Mouse (Mus musculus) liver, postnatal 0 days (tissue): ENCODE measurements around the gene Gm20388. TPM values are rescaled to one million over a fixed set of nuclear protein-coding genes. Genes with fewer than 3 reads are reported as not detected.
A peak's percentile ranks its signal among the peaks of the same experiment; 100 is the strongest.

Source experiments
- ATAC-seq: fragments of 200-750 bp; cut with Nextera tagmentation; 2 replicates; pipeline ENCODE4 v1.8.0; 2017; ENCODE audit warnings: mild to moderate bottlenecking, moderate library complexity
- DNase-seq: peaks from one replicate; pipeline ENCODE4 v3.0.0-alpha.2; 2016
- H3K27ac ChIP-seq: fragments of 300-500 bp; sonication (generic); 2 replicates; pipeline ENCODE4 v1.5.1; 2014; ENCODE audit warnings: antibody characterized with exemption, moderate library complexity, mild to moderate bottlenecking, low read depth
- H3K27me3 ChIP-seq: fragments of 300-500 bp; sonication (generic); 2 replicates; pipeline ENCODE4 v1.6.1; 2014; ENCODE audit warnings: low read length, control low read depth, mixed read lengths; ENCODE audit not compliant: insufficient read depth
- H3K36me3 ChIP-seq: fragments of 300-500 bp; sonication (generic); replicated peaks from 2 replicates; pipeline ENCODE4 v1.6.1; 2014; ENCODE audit warnings: mild to moderate bottlenecking, control low read depth, low read length, moderate library complexity, mixed read lengths; ENCODE audit not compliant: insufficient read depth
- H3K4me1 ChIP-seq: fragments of 300-500 bp; sonication (generic); 2 replicates; pipeline ENCODE4 v1.6.1; 2014; ENCODE audit warnings: antibody characterized with exemption, mild to moderate bottlenecking, control low read depth; ENCODE audit not compliant: insufficient read depth
- H3K4me2 ChIP-seq: fragments of 300-500 bp; sonication (generic); 2 replicates; pipeline ENCODE4 v1.6.1; 2014; ENCODE audit warnings: low read depth, mild to moderate bottlenecking, low read length, moderate library complexity, mixed read lengths
- H3K4me3 ChIP-seq: fragments of 300-500 bp; sonication (generic); 2 replicates; pipeline ENCODE4 v1.5.1; 2014; ENCODE audit warnings: low read depth, low read length
- H3K9ac ChIP-seq: fragments of 300-500 bp; sonication (generic); replicated peaks from 2 replicates; pipeline ENCODE4 v1.6.1; 2014; ENCODE audit warnings: mild to moderate bottlenecking, moderate library complexity
- H3K9me3 ChIP-seq: fragments of 300-500 bp; sonication (generic); 2 replicates; pipeline ENCODE4 v1.6.1; 2016; ENCODE audit warnings: mild to moderate bottlenecking, control low read depth, low read length, mixed read lengths
- CTCF ChIP-seq: sonication (generic); IDR thresholded peaks from 2 replicates; pipeline ENCODE4 v1.5.1; 2016; ENCODE audit warnings: antibody characterized with exemption, low read depth
- EP300 ChIP-seq: IDR thresholded peaks from 2 replicates; pipeline ENCODE4 v1.6.1; 2016; ENCODE audit warnings: antibody characterized with exemption, low read depth, mild to moderate bottlenecking
- WGBS: fragments of 180-500 bp; shearing (Covaris S2); extraction: QIAGEN DNeasy Blood & Tissue Kit; methylation state at CpG from one replicate; pipeline ENCODE4 v1.1.7; 2014; ENCODE audit not compliant: insufficient replicate concordance; 5-methylcytosine and 5-hydroxymethylcytosine counted together
- polyA plus RNA-seq: library from polyadenylated mRNA; unstranded; fragments of >200 nt; fragmentation: Nextera tagmentation; extraction: Ambion mirVana; gene quantifications from 2 replicates; pipeline ENCODE4 v1.2.1, GENCODE M21; 2015

The Gm20388 gene
- polyA plus RNA-seq, 1 experiment from 2014 or later: not detected

DNA sequence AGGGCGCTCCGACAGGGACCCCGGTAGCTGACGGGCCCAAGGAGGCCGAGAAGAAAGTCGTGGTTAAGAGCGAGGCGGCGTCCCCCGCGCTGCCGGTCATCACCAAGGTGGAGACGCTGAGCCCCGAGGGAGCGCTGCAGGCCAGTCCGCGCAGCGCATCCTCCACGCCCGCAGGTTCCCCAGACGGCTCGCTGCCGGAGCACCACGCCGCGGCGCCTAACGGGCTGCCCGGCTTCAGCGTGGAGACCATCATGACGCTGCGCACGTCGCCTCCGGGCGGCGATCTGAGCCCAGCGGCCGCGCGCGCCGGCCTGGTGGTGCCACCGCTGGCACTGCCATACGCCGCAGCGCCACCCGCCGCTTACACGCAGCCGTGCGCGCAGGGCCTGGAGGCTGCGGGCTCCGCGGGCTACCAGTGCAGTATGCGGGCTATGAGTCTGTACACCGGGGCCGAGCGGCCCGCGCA is 1206.6 kb downstream of the Gm20388 start:
- Histone ChIP-seq H3K27ac (no peak overlapping the region), H3K36me3 (no peaks in the 10 kb centered on the region), H3K27me3 (peaks cover 88% of the 10 kb centered on the region), H3K4me3 (peak overlapping the region; percentile 50; the same call in 1 of the 2 replicates), H3K9ac (no peak overlapping the region), H3K4me1 (peaks cover 6% of the 10 kb centered on the region; the same call in 1 of the 2 replicates), H3K9me3 (no peaks in the 10 kb centered on the region), H3K4me2 (peak overlapping the region; percentile 16; the same call in 1 of the 2 replicates)
- WGBS: 5% methylated on average over 50 of the region's 62 CpGs
- TF ChIP-seq EP300 (no peak), CTCF (no peak)
- DNase-seq (no peak), ATAC-seq (no peak)

DNA sequence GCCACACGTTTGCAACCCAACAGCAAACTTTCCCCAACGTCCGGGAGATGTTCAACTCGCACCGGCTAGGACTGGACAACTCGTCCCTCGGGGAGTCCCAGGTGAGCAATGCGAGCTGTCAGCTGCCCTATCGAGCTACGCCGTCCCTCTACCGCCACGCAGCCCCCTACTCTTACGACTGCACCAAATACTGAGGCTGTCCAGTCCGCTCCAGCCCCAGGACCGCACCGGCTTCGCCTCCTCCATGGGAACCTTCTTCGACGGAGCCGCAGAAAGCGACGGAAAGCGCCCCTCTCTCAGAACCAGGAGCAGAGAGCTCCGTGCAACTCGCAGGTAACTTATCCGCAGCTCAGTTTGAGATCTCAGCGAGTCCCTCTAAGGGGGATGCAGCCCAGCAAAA is 1207.3 kb downstream of the Gm20388 start:
- Histone ChIP-seq H3K27me3 (peaks cover 95% of the 10 kb centered on the region), H3K9ac (no peak overlapping the region), H3K36me3 (no peaks in the 10 kb centered on the region), H3K27ac (no peak overlapping the region), H3K4me2 (no peak overlapping the region), H3K9me3 (no peaks in the 10 kb centered on the region), H3K4me1 (peaks cover 6% of the 10 kb centered on the region; the same call in 1 of the 2 replicates), H3K4me3 (no peak overlapping the region)
- DNase-seq (no peak), ATAC-seq (no peak)
- WGBS: 3% methylated on average over 28 of the region's 28 CpGs
- TF ChIP-seq EP300 (no peak), CTCF (no peak)

DNA sequence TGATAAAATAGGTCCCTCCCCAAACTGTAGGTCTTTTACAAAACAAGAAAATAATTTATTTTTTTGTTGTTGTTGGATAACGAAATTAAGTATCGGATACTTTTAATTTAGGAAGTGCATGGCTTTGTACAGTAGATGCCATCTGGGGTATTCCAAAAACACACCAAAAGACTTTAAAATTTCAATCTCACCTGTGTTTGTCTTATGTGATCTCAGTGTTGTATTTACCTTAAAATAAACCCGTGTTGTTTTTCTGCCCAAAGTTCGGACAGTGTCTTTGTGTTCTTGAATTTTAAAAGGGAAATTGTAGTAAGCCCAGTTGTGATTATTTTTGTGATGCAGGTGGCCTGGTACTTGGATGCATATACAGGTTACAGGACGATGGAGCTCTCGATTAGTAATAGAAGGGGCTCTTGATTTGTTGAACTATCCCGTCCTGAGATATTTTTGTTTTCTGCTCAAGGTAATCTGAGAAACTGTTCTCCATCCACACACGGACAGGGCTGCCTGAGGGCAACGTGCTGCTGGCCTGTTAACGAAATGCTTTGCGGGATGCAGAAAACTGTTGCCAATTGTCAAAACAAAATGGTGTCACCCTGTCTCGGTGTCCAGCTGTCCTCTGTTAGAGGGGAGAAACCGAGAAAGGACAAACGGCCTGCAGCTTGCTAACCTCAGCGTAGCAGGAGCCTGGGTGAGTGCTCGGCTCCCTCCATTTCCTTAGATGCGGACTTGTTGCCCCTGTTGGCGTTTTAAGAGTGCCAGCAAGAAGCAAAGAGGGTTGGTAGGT is 1208.2 kb downstream of the Gm20388 start:
- H3K4me3 ChIP-seq: no peak overlapping the region
- no peak overlapping the region for H3K4me2 ChIP-seq
- no peak overlapping the region for H3K9ac ChIP-seq
- TF ChIP-seq CTCF (no peak), EP300 (no peak)
- peaks cover 3% of the 10 kb centered on the region; the same call in 1 of the 2 replicates for H3K4me1 ChIP-seq
- DNase-seq (no peak), ATAC-seq (no peak)
- peaks cover 99% of the 10 kb centered on the region for H3K27me3 ChIP-seq
- WGBS: 8% methylated on average over 18 of the region's 18 CpGs
- H3K9me3 ChIP-seq: no peaks in the 10 kb centered on the region
- H3K36me3 ChIP-seq: no peaks in the 10 kb centered on the region
- H3K27ac ChIP-seq: no peak overlapping the region

DNA sequence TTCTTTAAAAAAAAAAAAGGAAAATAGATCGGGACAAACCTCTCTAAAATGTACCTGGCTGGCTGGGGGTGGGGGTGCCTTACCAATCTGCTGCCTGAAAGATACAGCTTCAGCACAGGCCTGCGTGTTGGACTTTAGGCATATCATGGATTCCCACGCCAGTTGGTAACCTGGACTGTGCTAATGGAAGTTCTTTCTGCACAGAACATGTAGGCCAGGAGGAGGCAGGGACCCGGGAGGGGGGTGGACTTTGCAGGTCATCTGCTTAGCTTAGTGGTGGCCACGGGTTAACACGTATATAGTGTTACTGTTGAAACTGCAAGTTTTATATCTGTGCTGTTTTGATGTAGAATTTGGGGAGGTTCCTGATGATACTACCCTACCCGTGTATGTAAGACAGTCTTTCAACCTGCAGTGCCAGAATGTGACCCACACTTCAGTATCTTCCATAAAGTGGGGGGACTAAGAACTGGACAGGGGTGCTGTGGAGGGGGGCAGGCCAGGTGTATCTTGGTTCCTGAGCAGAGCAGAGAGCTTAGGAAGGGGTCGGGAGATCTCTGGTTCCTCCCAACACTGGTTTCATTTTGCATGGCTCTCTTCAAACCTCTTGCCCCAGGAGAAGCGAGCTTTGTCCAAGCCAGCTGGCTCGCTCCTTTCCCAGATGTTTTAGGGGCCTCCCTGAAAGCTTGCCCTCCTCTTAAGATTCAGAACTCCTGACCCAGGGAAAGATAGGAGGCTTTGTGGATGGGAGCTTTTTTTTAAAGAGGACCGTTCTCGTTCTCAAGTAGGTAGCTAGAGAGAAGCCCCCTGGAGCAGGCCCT is 1209.2 kb downstream of the Gm20388 start:
- Histone ChIP-seq H3K27ac (no peak overlapping the region), H3K4me3 (no peak overlapping the region), H3K27me3 (peaks cover 99% of the 10 kb centered on the region), H3K4me2 (no peak overlapping the region), H3K9ac (no peak overlapping the region), H3K4me1 (peaks cover 3% of the 10 kb centered on the region; the same call in 1 of the 2 replicates), H3K36me3 (no peaks in the 10 kb centered on the region), H3K9me3 (no peaks in the 10 kb centered on the region)
- no peak for ATAC-seq
- DNase-seq: no peak
- TF ChIP-seq EP300: no peak
- 24% methylated on average over 12 of the region's 12 CpGs for WGBS

DNA sequence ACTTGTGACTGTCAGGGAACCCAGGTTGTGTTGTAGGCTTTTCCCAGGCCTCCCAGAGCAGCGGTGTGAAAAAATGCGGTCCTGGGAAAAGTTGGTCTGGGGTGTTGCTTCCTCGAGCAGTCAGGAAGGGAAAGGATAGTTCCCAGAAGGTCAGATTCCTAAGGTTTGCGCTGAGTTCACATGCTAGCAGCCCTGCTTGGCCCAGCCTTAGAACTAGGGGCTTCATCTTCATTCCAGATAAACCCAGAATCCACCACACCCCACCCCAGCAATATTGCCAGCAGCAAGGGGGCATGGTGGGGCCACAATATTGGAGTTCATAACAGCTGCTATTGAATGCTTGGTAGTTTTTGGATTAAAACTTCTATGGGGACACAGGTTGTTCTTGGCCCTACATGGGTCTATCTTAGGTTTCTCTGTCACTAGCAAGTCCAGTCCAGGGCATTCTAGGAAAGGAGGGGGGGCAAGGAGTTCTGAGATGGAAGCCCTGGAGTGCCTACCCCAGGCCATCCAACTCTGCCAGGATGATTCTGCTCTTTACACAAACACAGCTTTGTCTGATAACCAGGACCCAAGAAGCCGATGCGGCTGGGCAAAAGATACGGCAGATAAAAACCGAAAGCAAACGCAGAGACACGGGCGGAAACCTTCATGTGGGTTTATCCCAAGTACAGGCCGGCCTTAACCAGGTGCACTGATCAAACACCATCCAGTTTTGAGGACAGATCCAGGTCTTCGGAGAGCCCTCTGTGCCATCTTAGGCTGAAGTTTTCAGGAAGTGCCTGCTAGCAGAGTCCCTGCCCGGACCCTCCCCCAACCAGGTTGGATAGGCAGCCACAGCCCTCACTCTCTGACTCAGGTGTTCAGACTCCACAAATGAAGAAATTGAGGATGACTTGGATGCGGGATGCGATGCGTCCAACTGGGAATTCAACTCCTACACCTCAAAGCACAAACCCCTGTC is 1210.1 kb downstream of the Gm20388 start:
- 21% methylated on average over 17 of the region's 17 CpGs for WGBS
- ATAC-seq (no peak), DNase-seq (no peak)
- H3K27ac ChIP-seq: no peak overlapping the region
- H3K9me3 ChIP-seq: no peaks in the 10 kb centered on the region
- H3K4me1 ChIP-seq: peaks cover 3% of the 10 kb centered on the region; the same call in 1 of the 2 replicates
- no peak overlapping the region for H3K4me2 ChIP-seq
- H3K27me3 ChIP-seq: peaks cover 99% of the 10 kb centered on the region
- no peaks in the 10 kb centered on the region for H3K36me3 ChIP-seq
- no peak overlapping the region for H3K9ac ChIP-seq
- TF ChIP-seq CTCF: no peak
- no peak for TF ChIP-seq EP300
- no peak overlapping the region for H3K4me3 ChIP-seq
